Mouse (Mus musculus) stomach, postnatal 0 days (tissue): Measurements from ENCODE around the gene Tpgs1.

Experiments
- CTCF ChIP-seq: IDR thresholded peaks from 2 replicates; pipeline ENCODE4 v1.5.1; 2016; ENCODE audit warnings: antibody characterized with exemption, low read depth, mild to moderate bottlenecking, moderate library complexity
- EP300 ChIP-seq: optimal IDR thresholded peaks from 2 replicates; pipeline ENCODE3; 2016; ENCODE audit warnings: antibody characterized with exemption

DNA sequence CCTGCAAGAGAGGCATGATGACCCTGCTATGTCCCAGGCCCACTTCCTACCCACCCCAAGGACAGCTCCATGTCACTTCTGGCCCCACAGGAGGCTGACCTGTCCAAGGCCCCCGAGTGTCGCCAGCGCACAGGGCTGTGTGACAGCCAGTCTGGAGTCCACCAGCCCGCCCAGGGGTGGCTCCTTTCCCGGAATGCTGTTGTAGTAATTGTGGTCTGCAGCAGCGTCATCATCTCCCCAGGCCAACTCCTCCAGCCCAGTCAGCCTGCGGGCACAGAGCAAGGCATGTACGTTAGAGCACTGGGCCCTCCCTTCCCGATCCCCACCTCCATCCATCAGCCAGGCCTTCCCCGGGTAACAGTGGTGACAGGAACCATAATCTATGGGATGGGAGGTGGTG lies 43.0 kb upstream of the Tpgs1 start:
- TF ChIP-seq CTCF, result no peak
- TF ChIP-seq EP300, result no peak
